Mouse (Mus musculus): Measurements from ENCODE around the gene Ppia. TPM values are rescaled to one million over a fixed set of nuclear protein-coding genes. Genes with fewer than 3 reads are reported as not detected.
"Not testable (repeated sequence)": the region's sequence is repeated elsewhere in the genome, so short reads cannot be mapped to it uniquely, and the experiment has no call there.

Gene Ppia
- total RNA-seq, 2 experiments from 2014 or later, result 2,229 to 2,426 TPM

DNA sequence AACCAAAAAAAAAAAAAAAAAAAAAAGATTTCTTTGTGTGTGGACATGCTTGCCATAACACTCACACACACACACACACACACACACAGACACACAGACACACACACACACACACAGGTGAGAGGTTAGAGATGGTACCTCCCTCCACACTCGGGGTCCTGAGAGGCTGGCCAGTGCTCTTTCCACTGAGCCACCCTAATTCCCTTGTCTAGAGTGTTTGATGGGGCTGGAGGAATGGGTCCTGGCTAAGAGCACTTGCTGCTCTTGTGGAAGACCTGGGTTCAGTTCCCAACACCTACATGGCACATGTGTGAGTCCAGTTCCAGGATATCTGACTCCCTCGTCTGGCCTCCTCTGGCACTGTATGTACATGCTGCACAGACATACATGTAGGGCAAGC is 22.4 kb downstream of the Ppia start:
- no peak for DNase-seq (ENCODE audit: low spot score in 2 of 2)

DNA sequence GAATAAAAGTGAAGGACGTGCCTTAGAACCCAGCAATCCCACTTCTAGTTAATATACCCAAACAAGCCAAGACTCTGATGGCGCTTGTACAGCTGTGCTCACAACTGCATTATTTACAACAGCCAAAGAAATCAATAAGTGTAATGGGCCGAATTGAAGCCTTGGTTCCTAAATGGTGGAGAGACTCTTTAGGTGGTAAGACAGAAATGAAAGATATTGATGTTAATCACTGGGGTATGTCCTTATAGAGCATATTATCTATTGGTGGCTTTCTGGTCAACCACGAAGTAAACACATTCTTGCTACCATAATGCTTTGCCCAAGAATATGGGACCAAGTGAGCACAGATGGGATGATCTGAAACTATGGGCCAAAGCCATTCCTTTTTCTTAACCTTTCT is 24.9 kb downstream of the Ppia start:
- DNase-seq (ENCODE audit: low spot score in 2 of 2), result no peak

DNA sequence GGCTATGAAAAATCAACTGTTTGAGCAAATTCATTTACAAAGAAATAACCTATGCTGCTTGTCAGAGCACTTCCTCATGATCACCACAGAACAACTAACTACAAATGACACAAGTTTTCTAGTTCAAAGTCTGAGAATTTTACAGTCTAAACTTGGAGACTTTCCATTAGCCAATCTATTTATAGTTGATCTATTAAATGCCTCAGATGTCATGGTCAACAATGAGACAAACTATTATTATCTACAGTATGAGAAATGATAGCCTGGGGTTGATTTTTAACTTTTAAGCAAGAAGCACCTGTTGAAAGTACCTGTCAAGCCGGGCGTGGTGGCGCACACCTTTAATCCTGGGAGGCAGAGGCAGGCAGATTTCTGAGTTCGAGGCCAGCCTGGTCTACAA is 27.3 kb downstream of the Ppia start:
- no peak for DNase-seq (ENCODE audit: low spot score in 2 of 2)

DNA sequence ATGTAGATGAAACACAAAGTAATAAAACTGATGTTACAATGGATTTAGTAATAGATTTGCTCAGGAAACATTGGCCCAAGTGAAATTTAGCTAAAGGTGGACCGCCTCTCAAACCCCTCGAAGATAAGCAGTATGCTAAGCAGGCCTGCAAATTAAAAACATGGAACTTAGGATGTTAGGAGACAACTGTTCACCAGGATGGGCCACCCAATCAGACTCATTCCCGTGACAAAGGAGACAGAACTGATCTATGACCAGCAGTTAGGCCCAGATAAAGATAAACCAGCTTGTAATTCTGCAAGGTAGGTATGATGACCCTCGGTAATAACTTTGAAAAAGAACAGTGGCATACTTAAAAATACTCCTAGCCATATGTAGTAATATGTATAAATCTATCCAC is 27.9 kb downstream of the Ppia start:
- DNase-seq (ENCODE audit: low spot score in 2 of 2), result no peak

DNA sequence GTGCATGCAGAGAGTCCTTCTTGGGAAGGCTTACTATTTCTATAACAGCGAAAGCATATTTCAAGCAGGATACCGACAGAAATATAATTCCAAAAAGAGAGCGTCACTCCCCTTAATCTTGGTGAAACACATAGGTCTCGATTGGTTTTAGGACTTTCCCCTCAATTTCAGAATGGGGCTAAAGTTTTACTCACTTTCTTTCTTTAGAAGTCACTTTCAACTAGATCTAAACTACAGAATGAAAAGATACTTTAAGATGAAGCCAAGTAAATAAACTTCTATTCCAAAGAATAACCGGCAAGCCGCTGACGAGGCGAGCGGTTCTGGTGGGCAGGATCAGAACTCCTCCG is 28.5 kb downstream of the Ppia start:
- DNase-seq (ENCODE audit: low spot score in 2 of 2), result no peak

DNA sequence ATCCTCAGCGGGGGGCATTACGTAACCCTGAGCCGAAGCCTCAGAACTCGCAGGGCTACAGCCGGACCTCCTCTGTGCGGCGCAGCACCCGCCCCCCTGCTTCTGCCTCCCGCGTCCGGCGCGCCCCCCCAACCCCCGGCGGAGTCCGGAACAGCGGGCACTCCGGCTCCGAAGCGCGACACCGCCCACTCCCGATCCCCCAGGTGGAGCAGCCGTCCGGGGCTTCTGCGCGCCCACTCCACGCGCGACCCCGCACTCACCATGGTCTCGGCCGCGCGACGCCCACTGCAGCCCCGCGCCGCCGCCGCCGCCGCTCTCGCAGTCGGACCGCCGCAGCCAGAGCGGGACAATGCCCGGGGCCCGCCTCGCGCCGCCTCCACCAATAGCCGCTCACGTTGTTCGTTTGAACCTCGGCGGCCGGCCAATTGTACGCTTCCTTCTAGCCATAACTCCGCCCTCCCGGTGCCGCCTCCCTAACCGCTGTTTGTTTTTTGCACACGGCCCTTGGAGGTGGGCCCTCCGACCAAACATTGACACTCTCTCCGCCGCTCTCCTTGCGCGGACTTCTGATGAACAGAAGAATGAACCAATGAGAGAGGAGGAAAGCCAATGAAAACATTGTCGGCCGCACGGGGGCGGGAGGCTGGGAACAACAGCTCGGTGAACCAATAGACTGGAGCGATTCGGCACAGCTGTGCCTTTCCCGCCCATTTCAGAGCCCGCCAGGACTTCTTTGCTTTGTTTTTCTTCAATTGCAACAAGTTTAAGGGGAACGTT is 29.0 kb downstream of the Ppia start, which contains the start of gene H2afv:
TSS of gene H2afv (minus strand) at position 367 of the 777 bp plus-strand sequence.
- peak; percentile 100 for DNase-seq (ENCODE audit: low spot score in 2 of 2)

DNA sequence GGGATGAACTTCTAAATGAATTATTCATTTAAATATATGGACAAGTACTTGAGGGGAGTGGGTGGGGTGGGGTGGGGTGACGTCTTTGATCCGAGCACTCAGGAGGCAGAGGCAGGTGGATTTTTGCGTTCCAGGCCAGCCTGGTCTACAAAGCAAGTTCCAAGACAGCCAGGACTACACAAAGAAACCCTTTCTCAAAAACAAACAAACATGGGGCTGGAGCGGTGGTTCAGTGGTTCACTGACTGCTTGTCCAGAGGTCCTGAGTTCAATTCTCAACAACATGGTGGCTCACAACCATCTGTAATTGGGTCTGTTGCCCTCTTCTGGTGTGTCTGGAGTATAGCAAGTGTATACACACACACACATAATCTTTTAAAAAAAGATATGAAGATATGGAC is 30.2 kb downstream of the Ppia start:
- DNase-seq (ENCODE audit: low spot score in 2 of 2), result no peak

DNA sequence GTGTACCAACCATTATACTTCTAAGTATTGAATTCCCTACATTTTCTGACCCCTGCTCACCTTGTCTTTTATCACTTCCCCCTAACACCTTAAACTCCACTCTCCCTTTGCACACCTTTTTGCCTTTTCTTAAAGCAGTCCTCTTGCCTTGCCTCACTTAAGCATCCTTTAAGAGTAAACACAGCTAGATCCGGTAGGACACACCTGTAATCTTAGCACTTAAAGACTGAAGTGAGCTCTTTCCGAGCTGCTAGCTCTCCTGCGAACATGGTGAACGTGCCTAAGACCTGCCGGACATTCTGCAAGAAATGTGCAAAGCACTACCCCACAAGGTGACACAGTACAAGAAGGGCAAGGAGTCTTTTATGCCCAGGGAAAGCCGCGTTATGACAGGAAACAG is 30.7 kb downstream of the Ppia start:
- no peak for DNase-seq (ENCODE audit: low spot score in 2 of 2)

DNA sequence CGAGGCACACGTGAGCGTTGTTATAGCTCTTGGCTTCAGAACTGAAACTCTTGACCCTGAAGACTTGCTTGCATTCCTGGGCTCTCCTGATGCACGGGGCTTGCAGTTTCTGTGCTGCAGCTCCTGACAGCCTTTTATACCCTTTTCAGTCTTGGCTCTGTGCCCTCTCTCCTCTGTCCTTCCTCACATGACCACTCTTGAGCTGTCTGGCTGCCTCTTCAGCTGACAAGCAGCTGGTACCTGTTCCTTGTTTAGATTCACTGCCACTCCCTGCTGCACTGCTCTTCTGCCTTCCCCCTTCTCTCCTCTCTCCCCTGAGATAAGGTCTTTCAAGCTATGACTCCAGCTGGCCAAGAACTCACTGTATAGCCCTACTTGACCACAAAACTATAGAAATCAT is 32.2 kb downstream of the Ppia start:
- no peak for DNase-seq (ENCODE audit: low spot score in 2 of 2)

DNA sequence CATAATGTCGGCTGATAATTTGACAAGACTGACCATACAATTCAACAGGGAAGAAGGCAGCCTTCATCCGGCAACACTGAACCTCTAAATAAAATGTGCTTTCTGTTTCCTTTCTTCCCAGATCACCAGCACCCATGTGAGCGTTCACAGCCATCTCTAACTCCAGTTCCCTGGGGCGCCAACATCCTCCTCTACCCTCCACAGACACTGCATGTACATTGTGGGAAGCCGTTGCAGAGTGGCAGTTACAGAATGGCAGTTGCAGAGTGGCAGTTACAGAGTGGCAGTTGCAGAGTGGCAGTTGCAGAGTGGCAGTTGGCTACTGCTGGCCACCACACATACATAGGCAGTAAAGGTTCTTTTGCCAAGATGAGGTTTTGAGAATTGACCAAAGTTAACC is 32.9 kb downstream of the Ppia start:
- not testable (repeated sequence) for DNase-seq (ENCODE audit: low spot score in 2 of 2)

DNA sequence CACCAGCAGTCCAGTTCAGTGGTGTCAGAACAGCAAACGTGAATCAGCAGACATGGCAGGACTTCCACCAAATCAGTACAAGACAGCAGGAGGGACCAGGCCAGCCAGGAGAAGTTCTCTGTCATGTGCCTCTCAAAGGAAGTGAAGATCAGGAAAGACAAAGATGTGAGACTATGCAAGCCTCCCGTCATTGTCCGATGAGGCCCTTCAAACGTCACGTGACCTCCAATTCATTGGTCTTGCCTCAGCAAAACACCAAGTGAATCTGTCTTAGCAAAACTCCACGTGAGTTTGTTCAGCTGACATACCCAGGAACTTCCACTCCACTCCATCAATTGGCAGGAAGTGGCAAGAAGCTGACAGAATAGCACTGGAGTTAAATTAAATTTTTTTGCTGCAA is 40.8 kb downstream of the Ppia start:
- DNase-seq (ENCODE audit: low spot score in 2 of 2), result no peak

DNA sequence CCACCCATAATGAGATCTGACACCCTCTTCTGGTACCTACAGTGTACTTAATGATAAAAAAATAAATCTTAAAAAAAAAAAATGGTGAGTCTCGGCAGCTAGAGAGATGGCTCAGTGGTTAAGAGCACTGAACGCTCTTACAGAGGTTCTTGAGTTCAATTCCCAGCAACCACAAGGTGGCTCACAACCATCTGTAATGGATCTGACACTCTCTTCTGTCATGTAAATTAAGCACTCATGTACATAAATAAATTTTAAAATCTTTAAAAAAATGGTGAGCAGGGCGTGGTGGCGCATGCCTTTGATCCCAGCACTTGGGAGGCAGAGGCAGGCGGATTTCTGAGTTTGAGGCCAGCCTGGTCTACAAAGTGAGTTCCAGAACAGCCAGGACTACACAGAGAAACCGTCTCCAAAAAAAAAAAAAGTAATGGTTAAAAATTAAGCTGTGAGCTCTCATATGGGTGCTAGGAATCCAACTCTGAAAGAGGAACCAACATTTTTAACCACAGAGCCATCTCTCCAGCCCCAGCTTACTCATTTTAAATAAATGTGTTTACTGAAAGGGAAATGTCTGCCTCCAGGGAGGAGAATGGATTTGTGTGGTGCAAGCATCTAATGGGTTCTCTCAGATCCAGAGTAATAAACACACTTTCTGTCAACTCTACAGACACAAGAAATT is 48.1 kb downstream of the Ppia start:
- DNase-seq (ENCODE audit: low spot score in 2 of 2), result no peak

DNA sequence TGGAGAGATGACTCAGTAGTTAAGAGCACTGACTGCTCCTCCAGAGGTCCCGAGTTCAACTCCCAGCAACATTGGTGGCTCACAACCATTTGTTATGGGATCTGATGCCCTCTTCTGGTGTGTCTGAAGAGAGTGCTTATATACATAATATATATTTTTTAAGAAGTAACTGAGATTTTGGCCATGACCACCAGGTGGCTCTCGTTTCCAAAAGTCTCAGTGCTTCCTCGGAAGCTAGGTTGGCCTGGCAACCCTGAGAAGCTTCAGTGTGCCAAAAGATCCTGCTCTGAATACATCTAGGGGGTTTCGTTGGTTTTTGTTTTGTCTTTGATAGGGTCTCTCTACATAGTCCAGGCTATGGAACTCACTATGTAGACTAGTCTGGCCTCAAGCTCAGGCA is 49.9 kb downstream of the Ppia start:
- peak; percentile 56 to 67 for DNase-seq (ENCODE audit: low spot score in 2 of 2)

DNA sequence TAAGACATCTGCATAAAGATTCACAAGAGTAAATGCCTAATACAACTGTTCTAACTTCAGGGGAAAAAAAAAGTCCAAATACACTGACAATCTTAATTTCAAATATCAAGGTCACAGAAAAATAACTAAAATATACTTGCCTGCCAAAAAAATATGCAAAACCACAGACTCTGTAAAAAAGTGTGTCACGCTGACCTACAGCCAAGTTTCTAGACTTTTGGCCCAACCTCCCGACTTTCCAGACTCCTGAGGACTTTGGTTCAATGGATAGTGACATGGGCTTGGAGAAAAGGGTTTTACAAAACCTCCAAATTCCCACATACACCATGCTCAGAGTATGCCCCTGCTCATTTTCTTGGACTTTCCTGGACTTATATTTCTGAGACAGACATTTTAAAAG is 53.3 kb downstream of the Ppia start:
- no peak for DNase-seq (ENCODE audit: low spot score in 2 of 2)

Small RNA genes lying within 50 kb of the gene (microRNA-seq; reads per million reads assigned to microRNA genes)
- gene Mir7651, result 2.5 to 3.8 reads per million in 2 experiments

Other genes with a start within 250 kb of the Ppia start
- gene A730071L15Rik, start 215.4 kb upstream of the Ppia start, total RNA-seq (2021), result not detected
- 100 to 1,000 TPM; 114 to 118 TPM for gene Nudcd3, start 215.0 kb upstream of the Ppia start, total RNA-seq (2021)
- gene Npc1l1, start 185.3 kb upstream of the Ppia start, total RNA-seq (2021), result under 1 TPM; 0.13 to 0.25 TPM
- 10 to 100 TPM; 48.8 to 50.9 TPM for gene Ddx56, start 147.7 kb upstream of the Ppia start, total RNA-seq (2021)
- gene Tmed4, start 140.6 kb upstream of the Ppia start, total RNA-seq (2021), result 10 to 100 TPM; 67.6 to 73.7 TPM
- gene Ogdh, start 123.8 kb upstream of the Ppia start, total RNA-seq (2021), result 100 to 1,000 TPM; 218 to 231 TPM
- gene Zmiz2, start 26.4 kb upstream of the Ppia start, total RNA-seq (2021), result 100 to 1,000 TPM; 149 to 163 TPM
- gene H2afv, start 29.0 kb downstream of the Ppia start, total RNA-seq (2021), result 10 to 100 TPM; 48.5 to 53.6 TPM
- 100 to 1,000 TPM; 249 to 250 TPM for gene Purb, start 60.5 kb downstream of the Ppia start, total RNA-seq (2021)
- gene Myo1g, start 105.5 kb downstream of the Ppia start, total RNA-seq (2021), result under 1 TPM; 0.25 to 0.49 TPM
- gene Ccm2, start 131.4 kb downstream of the Ppia start, total RNA-seq (2021), result 10 to 100 TPM; 52.4 to 57.9 TPM
- gene Nacad, start 190.6 kb downstream of the Ppia start, total RNA-seq (2021), result 10 to 100 TPM; 68.6 to 75.4 TPM
- gene Tbrg4, start 210.6 kb downstream of the Ppia start, total RNA-seq (2021), result 10 to 100 TPM; 52.8 to 53.3 TPM
- gene Wap, start 223.2 kb downstream of the Ppia start, total RNA-seq (2021), result not detected
- gene Ramp3, start 243.1 kb downstream of the Ppia start, total RNA-seq (2021), result 1 to 10 TPM; 5.4 to 6.8 TPM

Measured in layer of hippocampus, postnatal 10 days (tissue).